Mouse (Mus musculus): Measurements from ENCODE around the gene Myrip. TPM values are rescaled to one million over a fixed set of nuclear protein-coding genes. Genes with fewer than 3 reads are reported as not detected.
A peak's percentile ranks its signal among the peaks of the same experiment; 100 is the strongest.

The Myrip gene
- total and polyA plus RNA-seq, 3 experiments: 0.03 TPM; not detected in 2

DNA sequence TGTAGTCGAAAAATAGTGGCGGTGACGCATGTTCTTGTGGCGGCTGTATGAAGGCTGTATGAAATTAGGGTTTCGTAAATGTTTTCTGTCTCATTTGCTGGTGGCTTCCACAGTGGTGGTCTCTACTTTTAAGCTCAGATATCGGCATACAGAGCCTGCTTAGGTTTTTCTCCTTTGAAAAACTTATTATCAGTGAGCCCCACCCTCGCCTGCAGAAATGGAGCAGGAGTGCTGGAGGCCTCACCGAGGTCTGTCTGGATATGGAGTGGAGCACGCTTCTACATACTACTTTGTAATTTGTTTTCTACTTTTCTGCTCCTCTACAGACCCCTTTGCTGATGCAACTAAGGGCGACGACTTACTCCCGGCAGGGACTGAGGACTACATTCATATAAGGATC lies 192.5 kb downstream of the Myrip start:
- no peak for DNase-seq (ENCODE audit: low read depth, low spot score)
- Histone ChIP-seq H3K27ac (ENCODE audit: control insufficient read depth, low read depth, low read length) (no peak overlapping the region), H3K4me3 (ENCODE audit: control insufficient read depth in 1 of 2, insufficient read depth in 1 of 2, low read depth in 2 of 2, low read length in 2 of 2) (peak overlapping the region; percentile 98 to 100; a peak in 3 of 4 replicates), H3K9me3 (replicated peaks; ENCODE audit: insufficient read depth, low read length) (no peaks in the 10 kb centered on the region), H3K79me2 (ENCODE audit: control insufficient read depth, insufficient read depth, low read length, poor library complexity) (peaks cover 19% of the 10 kb centered on the region), H3K27me3 (ENCODE audit: control insufficient read depth in 1 of 2, insufficient read depth in 2 of 2, low read length in 2 of 2) (no peaks in the 10 kb centered on the region), H3K9ac (ENCODE audit: control insufficient read depth, low read depth, low read length, poor library complexity, severe bottlenecking) (peak overlapping the region; percentile 100), H3K4me1 (ENCODE audit: control insufficient read depth in 1 of 2, insufficient read depth in 2 of 2, low read length in 2 of 2) (peaks cover 0 to 12% of the 10 kb centered on the region in 2 experiments; a peak in 3 of 4 replicates), H3K36me3 (ENCODE audit: control insufficient read depth in 1 of 2, insufficient read depth in 2 of 2, low read length in 2 of 2) (peaks cover 3 to 5% of the 10 kb centered on the region in 2 experiments; a peak in 3 of 4 replicates)
- no peak for TF ChIP-seq POLR2AphosphoS5 (IDR thresholded peaks at IDR 0.05; ENCODE audit: borderline replicate concordance, low read depth, low read length)
- TF ChIP-seq HCFC1 (IDR thresholded peaks at IDR 0.05; ENCODE audit: low read depth, low read length): no peak
- TF ChIP-seq NRF1 (IDR thresholded peaks at IDR 0.05; ENCODE audit: insufficient read depth, low read depth, low read length, poor library complexity, severe bottlenecking): no peak
- no peak for TF ChIP-seq SIN3A (IDR thresholded peaks at IDR 0.05; ENCODE audit: low read length)
- no peak for TF ChIP-seq E2F4 (IDR thresholded peaks at IDR 0.05; ENCODE audit: borderline replicate concordance, low read depth, low read length)
- TF ChIP-seq MEF2A (IDR thresholded peaks at IDR 0.05; ENCODE audit: extremely low read depth, insufficient replicate concordance, low read depth, low read length, poor library complexity, severe bottlenecking): no peak
- TF ChIP-seq MAZ (IDR thresholded peaks at IDR 0.05; ENCODE audit: low read depth, low read length): no peak

DNA sequence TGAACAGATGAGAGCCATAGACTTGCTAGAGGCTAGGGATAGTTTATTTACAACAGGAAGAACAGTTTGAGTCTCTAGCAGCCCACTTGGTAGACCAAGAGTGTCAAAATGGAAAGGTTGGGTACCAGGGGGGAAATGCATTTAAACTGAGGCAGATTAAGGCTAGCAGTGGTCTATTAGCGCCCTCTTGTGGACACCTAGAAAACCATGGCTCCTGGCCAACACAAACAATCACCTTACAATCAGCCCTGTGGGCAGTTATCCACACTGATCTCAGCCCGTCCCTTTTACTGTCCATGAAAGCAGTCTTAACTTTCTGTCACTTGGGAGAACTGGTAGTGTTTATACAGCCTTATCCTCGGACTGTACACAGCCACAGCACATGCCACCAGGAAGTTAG lies 195.4 kb downstream of the Myrip start:
- no peak overlapping the region for H3K27ac ChIP-seq (ENCODE audit: control insufficient read depth, low read depth, low read length)
- peak; percentile 81 for DNase-seq (ENCODE audit: low read depth, low spot score)
- no peak overlapping the region for H3K9ac ChIP-seq (ENCODE audit: control insufficient read depth, low read depth, low read length, poor library complexity, severe bottlenecking)
- H3K27me3 ChIP-seq (ENCODE audit: control insufficient read depth in 1 of 2, insufficient read depth in 2 of 2, low read length in 2 of 2): no peaks in the 10 kb centered on the region
- peaks cover 19% of the 10 kb centered on the region for H3K79me2 ChIP-seq (ENCODE audit: control insufficient read depth, insufficient read depth, low read length, poor library complexity)
- H3K4me3 ChIP-seq (ENCODE audit: control insufficient read depth in 1 of 2, insufficient read depth in 1 of 2, low read depth in 2 of 2, low read length in 2 of 2): no peak overlapping the region
- peaks cover 3 to 5% of the 10 kb centered on the region in 2 experiments; a peak in 3 of 4 replicates for H3K36me3 ChIP-seq (ENCODE audit: control insufficient read depth in 1 of 2, insufficient read depth in 2 of 2, low read length in 2 of 2)
- H3K4me1 ChIP-seq (ENCODE audit: control insufficient read depth in 1 of 2, insufficient read depth in 2 of 2, low read length in 2 of 2): peaks cover 0 to 12% of the 10 kb centered on the region in 2 experiments; a peak in 3 of 4 replicates
- H3K9me3 ChIP-seq (replicated peaks; ENCODE audit: insufficient read depth, low read length): no peaks in the 10 kb centered on the region
- TF ChIP-seq MXI1 (IDR thresholded peaks at IDR 0.05; ENCODE audit: low read depth, low read length) (no peak), ZC3H11A (IDR thresholded peaks at IDR 0.05; ENCODE audit: low read depth, low read length) (peak; percentile 70), SMC3 (IDR thresholded peaks at IDR 0.05; ENCODE audit: low read depth, low read length) (peak; percentile 75), CTCF (IDR thresholded peaks at IDR 0.05 in 2 of 3, conservative IDR thresholded peaks at IDR 0.05 in 1 of 3; ENCODE audit: control insufficient read depth in 1 of 3, insufficient read depth in 1 of 3, low read depth in 2 of 3, low read length in 3 of 3, poor library complexity in 1 of 3, severe bottlenecking in 1 of 3) (peak; percentile 73 to 92 (median 81)), ZKSCAN1 (IDR thresholded peaks at IDR 0.05; ENCODE audit: low read depth, low read length) (no peak), GATA1 (IDR thresholded peaks at IDR 0.05; ENCODE audit: low read depth, low read length) (peak; percentile 40; the same call in 1 of the 2 replicates), TBP (IDR thresholded peaks at IDR 0.05; ENCODE audit: low read depth, low read length) (peak; percentile 53; the same call in 1 of the 2 replicates), EP300 (IDR thresholded peaks at IDR 0.05; ENCODE audit: low read depth in 1 of 2, low read length in 2 of 2) (0 out of 4 replicates have a peak, but pooled peaks of 1 of the 2 experiments have one; percentile 27), MYB (IDR thresholded peaks at IDR 0.05; ENCODE audit: low read depth, low read length) (no peak), JUND (IDR thresholded peaks at IDR 0.05; ENCODE audit: low read depth, low read length) (0 out of 2 replicates have a peak, but pooled peaks have one; percentile 35), BHLHE40 (IDR thresholded peaks at IDR 0.05; ENCODE audit: borderline replicate concordance, low read depth, low read length) (peak; percentile 51; the same call in 1 of the 2 replicates), RAD21 (IDR thresholded peaks at IDR 0.05; ENCODE audit: low read depth, low read length) (peak; percentile 83), MYC (IDR thresholded peaks at IDR 0.05; ENCODE audit: low read depth, low read length) (0 out of 2 replicates have a peak, but pooled peaks have one; percentile 12), ELF1 (IDR thresholded peaks at IDR 0.05; ENCODE audit: low read depth, low read length) (peak; percentile 12; the same call in 1 of the 2 replicates), CHD1 (IDR thresholded peaks at IDR 0.05; ENCODE audit: low read depth, low read length) (no peak), HCFC1 (IDR thresholded peaks at IDR 0.05; ENCODE audit: low read depth, low read length) (no peak), POLR2AphosphoS5 (IDR thresholded peaks at IDR 0.05; ENCODE audit: borderline replicate concordance, low read depth, low read length) (no peak)

All from MEL (cell line).